Mouse (Mus musculus) embryonic facial prominence, embryonic 12.5 days (tissue): ENCODE measurements at regions not wholly inside any gene's neighbourhood (a gene's known extent, or its start where the extent isn't known, plus 50 kb on each side); places are given as distances from the start of the nearest gene placed in this dataset.

Experiments
- ATAC-seq: fragments of 200-750 bp; cut with Nextera tagmentation; 2 replicates; pipeline ENCODE4 v1.8.0; 2017; ENCODE audit not compliant: insufficient number of reproducible peaks, insufficient read depth, low FRiP score, low TSS enrichment
- H3K27ac ChIP-seq: fragments of 300-500 bp; sonication (generic); 2 replicates; pipeline ENCODE4 v1.5.1; 2016; ENCODE audit warnings: mild to moderate bottlenecking
- H3K27me3 ChIP-seq: fragments of 300-500 bp; sonication (generic); 2 replicates; pipeline ENCODE4 v1.6.1; 2016; ENCODE audit warnings: mild to moderate bottlenecking, moderate library complexity
- H3K36me3 ChIP-seq: fragments of 300-500 bp; sonication (generic); 2 replicates; pipeline ENCODE4 v1.6.1; 2016; ENCODE audit warnings: mild to moderate bottlenecking
- H3K4me1 ChIP-seq: fragments of 300-500 bp; sonication (generic); 2 replicates; pipeline ENCODE4 v1.6.1; 2016
- H3K4me2 ChIP-seq: fragments of 300-500 bp; sonication (generic); replicated peaks from 2 replicates; pipeline ENCODE4 v1.6.1; 2016; ENCODE audit warnings: mild to moderate bottlenecking, moderate library complexity
- H3K4me3 ChIP-seq: fragments of 300-500 bp; sonication (generic); 2 replicates; pipeline ENCODE4 v1.5.1; 2016; ENCODE audit warnings: mild to moderate bottlenecking
- H3K9ac ChIP-seq: fragments of 300-500 bp; sonication (generic); 2 replicates; pipeline ENCODE4 v1.6.1; 2016; ENCODE audit warnings: mild to moderate bottlenecking, moderate library complexity
- H3K9me3 ChIP-seq: fragments of 300-500 bp; sonication (generic); 2 replicates; pipeline ENCODE4 v1.6.1; 2016; ENCODE audit warnings: mild to moderate bottlenecking, moderate library complexity
- WGBS: fragments of 180-500 bp; shearing (Covaris S2); methylation state at CpG from one replicate; pipeline ENCODE4 v1.1.7; 2016; 5-methylcytosine and 5-hydroxymethylcytosine counted together

GRCm38 (mm10) chr7:70874393-70874792 lies 476.9 kb downstream of the Gm10295 start:
- H3K27me3 ChIP-seq, result no peaks in the 10 kb centered on the region
- H3K4me1 ChIP-seq, result no peaks in the 10 kb centered on the region
- H3K27ac ChIP-seq, result no peak overlapping the region
- H3K4me3 ChIP-seq, result no peak overlapping the region
- no peak overlapping the region for H3K9ac ChIP-seq
- no peaks in the 10 kb centered on the region for H3K36me3 ChIP-seq
- H3K4me2 ChIP-seq, result no peak overlapping the region
- ATAC-seq, result no peak
- WGBS, result 72% methylated on average over 2 of the region's 2 CpGs
- no peaks in the 10 kb centered on the region for H3K9me3 ChIP-seq

- ATAC-seq, result no peak
- H3K27me3 ChIP-seq, result no peaks in the 10 kb centered on the region
- H3K36me3 ChIP-seq, result no peaks in the 10 kb centered on the region
- H3K27ac ChIP-seq, result no peak overlapping the region
- H3K4me3 ChIP-seq, result no peak overlapping the region
- WGBS, result 49% methylated on average over 10 of the region's 10 CpGs
- no peaks in the 10 kb centered on the region for H3K9me3 ChIP-seq
- H3K4me2 ChIP-seq, result no peak overlapping the region
- H3K4me1 ChIP-seq, result no peaks in the 10 kb centered on the region
- no peak overlapping the region for H3K9ac ChIP-seq
Observed at GRCm38 (mm10) chr7:70870841-70871534, 480.3 kb downstream of the Gm10295 start.

DNA sequence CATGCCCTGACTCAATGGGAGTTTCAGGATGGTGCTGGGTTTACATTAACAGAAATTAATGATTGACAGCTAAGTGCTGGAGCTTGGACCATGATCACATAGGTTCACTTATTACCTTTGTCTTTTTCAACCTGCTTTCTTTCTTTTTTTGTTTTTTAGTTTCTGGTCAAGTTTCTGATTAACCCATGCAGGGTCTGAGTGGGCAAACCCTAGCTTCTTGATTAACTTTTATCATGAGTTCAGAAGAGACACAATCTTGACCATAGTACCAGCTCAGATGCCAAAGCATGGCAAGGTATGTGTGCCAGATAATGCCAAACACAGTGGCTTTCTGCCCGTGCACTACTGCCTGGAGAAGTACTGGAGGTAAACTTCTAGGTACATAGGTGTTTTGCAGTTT lies 482.2 kb downstream of the Gm10295 start:
- Histone ChIP-seq H3K36me3 (no peaks in the 10 kb centered on the region), H3K4me2 (no peak overlapping the region), H3K27ac (no peak overlapping the region), H3K4me3 (no peak overlapping the region), H3K4me1 (no peaks in the 10 kb centered on the region), H3K27me3 (no peaks in the 10 kb centered on the region), H3K9ac (no peak overlapping the region), H3K9me3 (no peaks in the 10 kb centered on the region)
- no peak for ATAC-seq
- 84% methylated on average over 1 of the region's 1 CpGs for WGBS

GRCm38 (mm10) chr7:70859957-70860356 lies 491.3 kb downstream of the Gm10295 start:
- Histone ChIP-seq H3K9ac (no peak overlapping the region), H3K4me3 (no peak overlapping the region), H3K36me3 (no peaks in the 10 kb centered on the region), H3K27me3 (no peaks in the 10 kb centered on the region), H3K27ac (no peak overlapping the region), H3K9me3 (no peaks in the 10 kb centered on the region), H3K4me1 (no peaks in the 10 kb centered on the region), H3K4me2 (no peak overlapping the region)
- ATAC-seq, result no peak
- 89% methylated on average over 4 of the region's 4 CpGs for WGBS

DNA sequence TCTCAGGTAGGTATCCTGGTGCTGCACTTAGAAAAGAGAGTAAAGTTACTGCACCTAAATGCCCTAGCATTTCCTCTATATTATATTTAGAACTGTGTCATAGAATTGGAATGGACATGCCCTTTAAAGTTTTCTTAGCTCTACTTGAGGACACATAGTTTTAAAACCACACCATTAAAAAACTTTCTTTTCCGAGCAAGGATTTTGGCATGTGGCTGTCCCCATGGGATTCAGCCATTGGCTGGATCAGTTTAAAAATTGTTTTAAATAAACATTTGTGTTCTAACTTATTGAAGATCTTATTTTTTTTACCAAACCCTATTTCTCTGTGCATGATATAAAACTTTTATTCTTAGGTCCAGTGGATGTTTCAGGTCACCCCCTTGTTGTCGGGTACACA lies 484.2 kb upstream of the Nr2f2 start:
- Histone ChIP-seq H3K27ac (no peak overlapping the region), H3K9ac (no peak overlapping the region), H3K9me3 (no peaks in the 10 kb centered on the region), H3K4me2 (no peak overlapping the region), H3K4me3 (no peak overlapping the region), H3K4me1 (0 out of 2 replicates have a peak, but pooled peaks cover 4% of the 10 kb centered on the region), H3K27me3 (no peaks in the 10 kb centered on the region), H3K36me3 (no peaks in the 10 kb centered on the region)
- 66% methylated on average over 2 of the region's 2 CpGs for WGBS
- ATAC-seq, result no peak

- Histone ChIP-seq H3K4me2 (no peak overlapping the region), H3K9me3 (no peaks in the 10 kb centered on the region), H3K27me3 (no peaks in the 10 kb centered on the region), H3K27ac (no peak overlapping the region), H3K36me3 (no peaks in the 10 kb centered on the region), H3K9ac (no peak overlapping the region), H3K4me1 (0 out of 2 replicates have a peak, but pooled peaks cover 4% of the 10 kb centered on the region), H3K4me3 (no peak overlapping the region)
- 37% methylated on average over 4 of the region's 4 CpGs for WGBS
- no peak for ATAC-seq
Observed at GRCm38 (mm10) chr7:70848016-70848776, 481.7 kb upstream of the Nr2f2 start.

- no peaks in the 10 kb centered on the region for H3K27me3 ChIP-seq
- WGBS, result 43% methylated on average over 8 of the region's 8 CpGs
- no peak overlapping the region for H3K9ac ChIP-seq
- 0 out of 2 replicates have a peak, but pooled peaks cover 4% of the 10 kb centered on the region for H3K4me1 ChIP-seq
- no peak overlapping the region for H3K4me2 ChIP-seq
- H3K4me3 ChIP-seq, result no peak overlapping the region
- no peak for ATAC-seq
- no peaks in the 10 kb centered on the region for H3K9me3 ChIP-seq
- H3K27ac ChIP-seq, result no peak overlapping the region
- no peaks in the 10 kb centered on the region for H3K36me3 ChIP-seq
Observed at GRCm38 (mm10) chr7:70847450-70847993, 481.0 kb upstream of the Nr2f2 start.

DNA sequence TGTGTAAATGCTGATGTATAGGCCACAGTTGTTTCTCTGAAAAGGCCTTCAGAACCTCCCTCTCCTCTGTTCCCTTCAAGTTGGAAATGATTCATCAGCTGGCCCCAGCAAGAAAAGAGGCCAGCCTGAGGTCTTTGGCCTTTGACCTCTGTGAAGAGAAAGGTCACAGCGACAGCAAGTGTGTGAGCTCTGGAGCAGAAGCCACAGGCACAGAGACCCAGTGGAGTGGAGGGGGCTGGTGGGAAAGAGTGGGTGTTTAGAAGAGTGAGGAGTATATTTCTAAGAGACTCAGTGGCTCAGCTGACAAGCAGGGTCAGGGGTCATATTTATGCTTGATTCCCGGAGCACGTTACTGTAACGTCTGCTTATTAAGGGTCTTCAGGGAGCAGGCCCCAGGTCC lies 479.5 kb upstream of the Nr2f2 start:
- H3K4me3 ChIP-seq, result no peak overlapping the region
- no peak overlapping the region for H3K9ac ChIP-seq
- no peak for ATAC-seq
- 6% methylated on average over 4 of the region's 4 CpGs for WGBS
- no peak overlapping the region for H3K27ac ChIP-seq
- H3K36me3 ChIP-seq, result no peaks in the 10 kb centered on the region
- 0 out of 2 replicates have a peak, but pooled peaks cover 4% of the 10 kb centered on the region for H3K4me1 ChIP-seq
- H3K4me2 ChIP-seq, result no peak overlapping the region
- no peaks in the 10 kb centered on the region for H3K27me3 ChIP-seq
- H3K9me3 ChIP-seq, result no peaks in the 10 kb centered on the region

DNA sequence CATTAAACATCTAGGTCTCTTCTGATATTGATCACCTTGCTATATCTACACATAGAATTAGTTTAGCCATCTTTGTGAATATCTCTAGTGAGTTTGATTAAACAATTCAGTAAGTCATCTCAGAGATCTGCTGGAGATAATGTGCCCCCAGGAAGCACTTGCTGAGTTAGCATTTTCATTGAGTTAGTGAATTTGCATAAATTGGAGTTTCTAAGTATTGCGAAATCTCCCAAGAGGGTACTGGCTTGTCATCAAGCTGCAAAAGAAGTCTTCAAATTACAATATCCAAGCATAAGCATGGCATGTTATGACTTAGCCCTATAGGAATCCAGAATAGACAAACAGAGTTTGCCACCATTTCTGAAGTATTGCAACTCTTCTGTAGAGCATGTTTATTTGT lies 473.6 kb upstream of the Nr2f2 start:
- Histone ChIP-seq H3K4me3 (no peak overlapping the region), H3K27me3 (no peaks in the 10 kb centered on the region), H3K36me3 (no peaks in the 10 kb centered on the region), H3K9ac (no peak overlapping the region), H3K4me1 (no peaks in the 10 kb centered on the region), H3K27ac (no peak overlapping the region), H3K9me3 (no peaks in the 10 kb centered on the region), H3K4me2 (no peak overlapping the region)
- 97% methylated on average over 1 of the region's 1 CpGs for WGBS
- no peak for ATAC-seq

- Histone ChIP-seq H3K27ac (no peak overlapping the region), H3K4me1 (no peaks in the 10 kb centered on the region), H3K9me3 (no peaks in the 10 kb centered on the region), H3K27me3 (no peaks in the 10 kb centered on the region), H3K4me2 (no peak overlapping the region), H3K4me3 (no peak overlapping the region), H3K36me3 (no peaks in the 10 kb centered on the region), H3K9ac (no peak overlapping the region)
- ATAC-seq, result no peak
- 85% methylated on average over 2 of the region's 2 CpGs for WGBS
Observed at GRCm38 (mm10) chr7:70839190-70839589, 472.7 kb upstream of the Nr2f2 start.

DNA sequence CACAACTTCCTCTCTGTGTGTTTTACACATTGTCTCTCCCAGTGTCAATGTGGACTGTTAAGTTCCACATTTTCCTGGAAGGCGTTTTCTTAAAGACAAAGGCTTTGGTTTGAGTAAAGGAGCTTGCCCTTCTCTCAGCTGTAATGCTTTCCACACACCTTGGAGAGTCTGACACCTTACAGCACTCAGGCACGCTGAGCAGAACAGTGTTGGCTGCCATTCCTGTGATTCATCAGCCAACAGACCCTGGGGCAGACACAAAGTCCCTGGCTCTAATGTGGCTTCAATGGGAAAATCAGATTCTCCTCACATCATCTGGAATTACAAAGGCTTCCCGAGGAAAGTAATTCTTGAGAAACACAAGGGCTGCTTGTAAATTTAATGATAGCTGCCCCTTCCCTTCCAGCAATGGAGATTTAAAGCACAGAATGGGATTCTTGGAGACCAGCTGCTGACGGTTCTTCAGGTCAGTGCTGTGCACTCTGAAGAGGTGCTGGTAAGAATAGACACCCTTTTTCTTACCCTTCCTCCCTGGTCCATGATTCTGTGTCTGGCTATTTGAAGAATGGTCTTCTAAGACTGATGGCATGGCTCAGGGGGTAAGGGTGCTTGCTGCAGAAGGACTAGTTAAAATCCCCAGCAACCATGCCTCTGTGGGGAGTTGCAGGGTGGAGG lies 468.4 kb upstream of the Nr2f2 start:
- no peaks in the 10 kb centered on the region for H3K36me3 ChIP-seq
- 34% methylated on average over 4 of the region's 4 CpGs for WGBS
- H3K9ac ChIP-seq, result no peak overlapping the region
- no peak for ATAC-seq
- H3K4me3 ChIP-seq, result no peak overlapping the region
- H3K4me1 ChIP-seq, result no peaks in the 10 kb centered on the region
- no peak overlapping the region for H3K4me2 ChIP-seq
- H3K27me3 ChIP-seq, result no peaks in the 10 kb centered on the region
- no peaks in the 10 kb centered on the region for H3K9me3 ChIP-seq
- H3K27ac ChIP-seq, result no peak overlapping the region
